Mouse (Mus musculus): ENCODE measurements around the gene Cyp11a1. TPM values are rescaled to one million over a fixed set of nuclear protein-coding genes. Genes with fewer than 3 reads are reported as not detected.
A peak's percentile ranks its signal among the peaks of the same experiment; 100 is the strongest.

The Cyp11a1 gene
- 15.7 and 46.0 TPM in 2 replicates for polyA plus RNA-seq (2015; fragmentation: Nextera tagmentation; extraction: Ambion mirVana)

DNA sequence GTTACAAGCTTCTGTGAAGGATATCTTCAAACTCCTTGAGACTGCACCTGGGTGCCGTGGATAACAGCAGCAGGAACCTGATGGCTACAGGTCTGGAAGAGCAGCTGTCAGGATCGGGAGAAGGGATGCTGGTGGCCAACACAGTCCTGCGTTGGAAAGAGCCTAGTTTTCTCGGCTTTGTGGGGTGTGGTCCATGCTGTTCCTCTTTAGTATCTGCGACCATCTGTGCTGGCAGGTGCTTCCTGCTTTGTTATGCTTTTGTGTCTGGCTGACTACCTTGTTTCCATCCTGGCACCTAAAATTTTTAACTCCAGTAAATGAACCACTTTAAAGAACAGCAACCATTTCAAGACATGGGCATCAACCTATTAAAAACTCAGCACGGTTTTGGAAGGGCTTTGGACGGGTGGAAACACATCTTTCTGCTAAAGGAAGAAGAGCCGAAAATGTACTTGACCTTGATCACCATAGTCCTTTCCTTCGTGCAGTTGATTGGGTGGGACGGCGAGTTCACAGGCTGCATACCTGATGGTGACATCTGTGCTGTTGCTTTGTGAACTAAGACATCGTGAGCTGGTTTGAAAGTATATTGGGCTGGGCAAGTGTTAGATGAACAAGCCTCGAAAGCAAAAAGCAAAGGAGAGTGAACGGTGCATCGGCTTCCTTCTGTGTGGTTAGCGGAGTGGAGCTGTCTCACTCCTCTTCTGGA is at the start of gene Cyp11a1:
TSS of gene Cyp11a1 (plus strand) at position 659 of the 709 bp plus-strand sequence.
- H3K4me2 ChIP-seq, result no peak within 1 kb of the TSS
- 0 out of 2 replicates have a peak, but pooled peaks cover 3% of the 10 kb centered on the region for H3K27me3 ChIP-seq
- H3K36me3 ChIP-seq, result no peaks in the 10 kb centered on the region
- 87% methylated on average over 16 of the region's 16 CpGs for WGBS
- H3K4me1 ChIP-seq, result peaks cover 28% of the 10 kb centered on the region
- no peak for ATAC-seq (replicated peaks; ENCODE audit: low FRiP score)
- H3K27ac ChIP-seq, result no peak within 1 kb of the TSS
- H3K4me3 ChIP-seq (replicated peaks), result no peak within 1 kb of the TSS
- H3K9ac ChIP-seq, result no peak within 1 kb of the TSS
- H3K9me3 ChIP-seq (replicated peaks), result no peaks in the 10 kb centered on the region

GRCm38 (mm10) chr9:57956838-57957236 is 49.4 kb upstream of the Cyp11a1 start:
- Histone ChIP-seq H3K9ac (no peak overlapping the region), H3K4me1 (peaks cover 26% of the 10 kb centered on the region), H3K27ac (no peak overlapping the region), H3K4me2 (no peak overlapping the region), H3K27me3 (no peaks in the 10 kb centered on the region), H3K4me3 (replicated peaks) (no peak overlapping the region), H3K36me3 (no peaks in the 10 kb centered on the region), H3K9me3 (replicated peaks) (no peaks in the 10 kb centered on the region)
- 65% methylated on average over 5 of the region's 5 CpGs for WGBS
- no peak for ATAC-seq (replicated peaks; ENCODE audit: low FRiP score)

DNA sequence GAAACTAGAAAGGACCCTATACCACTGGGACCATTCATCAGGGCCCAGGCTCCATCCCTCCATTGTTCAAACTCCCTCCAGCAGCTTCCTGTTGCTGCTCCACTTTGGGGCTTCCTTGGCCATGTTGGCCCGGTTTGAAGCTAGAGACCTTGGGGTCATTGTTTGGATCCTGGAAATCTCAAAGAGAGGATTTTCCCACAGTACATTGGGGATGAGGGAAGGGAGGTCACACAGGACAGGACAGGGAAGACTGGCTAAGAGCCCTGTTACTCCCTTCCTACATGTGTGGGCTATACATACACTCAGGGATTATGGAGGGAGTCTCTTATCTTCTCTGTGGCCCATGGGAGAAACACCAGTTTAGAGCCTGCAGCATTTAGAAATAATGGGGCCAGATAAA is 47.6 kb upstream of the Cyp11a1 start:
- Histone ChIP-seq H3K36me3 (no peaks in the 10 kb centered on the region), H3K4me1 (peaks cover 23% of the 10 kb centered on the region), H3K4me3 (replicated peaks) (no peak overlapping the region), H3K27me3 (no peaks in the 10 kb centered on the region), H3K27ac (no peak overlapping the region), H3K9ac (no peak overlapping the region), H3K9me3 (replicated peaks) (no peaks in the 10 kb centered on the region), H3K4me2 (no peak overlapping the region)
- WGBS, result 85% methylated on average over 1 of the region's 1 CpGs
- ATAC-seq (replicated peaks; ENCODE audit: low FRiP score), result no peak

GRCm38 (mm10) chr9:57959399-57959798 is 46.8 kb upstream of the Cyp11a1 start:
- Histone ChIP-seq H3K4me3 (replicated peaks) (no peak overlapping the region), H3K27ac (no peak overlapping the region), H3K4me2 (no peak overlapping the region), H3K9me3 (replicated peaks) (no peaks in the 10 kb centered on the region), H3K9ac (no peak overlapping the region), H3K4me1 (peaks cover 20% of the 10 kb centered on the region), H3K36me3 (no peaks in the 10 kb centered on the region), H3K27me3 (no peaks in the 10 kb centered on the region)
- ATAC-seq (replicated peaks; ENCODE audit: low FRiP score), result no peak
- WGBS, result 70% methylated on average over 10 of the region's 10 CpGs

GRCm38 (mm10) chr9:57959886-57960866 is 46.0 kb upstream of the Cyp11a1 start:
- H3K4me3 ChIP-seq (replicated peaks), result no peak overlapping the region
- H3K9me3 ChIP-seq (replicated peaks), result no peaks in the 10 kb centered on the region
- peaks cover 20% of the 10 kb centered on the region for H3K4me1 ChIP-seq
- no peaks in the 10 kb centered on the region for H3K27me3 ChIP-seq
- WGBS, result 81% methylated on average over 17 of the region's 17 CpGs
- H3K27ac ChIP-seq, result no peak overlapping the region
- no peaks in the 10 kb centered on the region for H3K36me3 ChIP-seq
- ATAC-seq (replicated peaks; ENCODE audit: low FRiP score), result no peak
- H3K9ac ChIP-seq, result no peak overlapping the region
- H3K4me2 ChIP-seq, result no peak overlapping the region

DNA sequence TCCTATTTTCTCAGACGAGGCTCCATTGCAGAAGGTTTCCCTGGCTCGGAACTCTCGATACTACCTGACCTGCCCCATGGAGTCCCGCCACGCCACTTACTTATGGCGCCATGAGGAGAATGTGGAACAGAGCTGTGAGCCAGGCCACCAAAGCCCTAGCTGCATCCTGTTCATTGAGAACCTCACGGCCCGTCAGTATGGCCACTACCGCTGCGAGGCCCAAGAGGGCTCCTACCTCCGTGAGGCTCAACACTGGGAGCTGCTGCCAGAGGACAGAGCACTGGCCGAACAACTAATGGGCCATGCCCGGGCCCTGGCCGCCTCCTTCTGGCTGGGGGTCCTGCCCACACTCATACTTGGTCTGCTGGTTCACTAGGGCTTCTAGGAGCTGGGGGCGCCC is 45.0 kb upstream of the Cyp11a1 start:
- ATAC-seq (replicated peaks; ENCODE audit: low FRiP score), result no peak
- H3K9ac ChIP-seq, result no peak overlapping the region
- H3K27ac ChIP-seq, result peak overlapping the region; percentile 18; the same call in 1 of the 2 replicates
- peaks cover 23% of the 10 kb centered on the region for H3K4me1 ChIP-seq
- H3K4me3 ChIP-seq (replicated peaks), result no peak overlapping the region
- H3K4me2 ChIP-seq, result no peak overlapping the region
- no peaks in the 10 kb centered on the region for H3K36me3 ChIP-seq
- H3K9me3 ChIP-seq (replicated peaks), result no peaks in the 10 kb centered on the region
- H3K27me3 ChIP-seq, result no peaks in the 10 kb centered on the region
- 87% methylated on average over 15 of the region's 15 CpGs for WGBS

GRCm38 (mm10) chr9:57961863-57962778 is 44.1 kb upstream of the Cyp11a1 start:
- Histone ChIP-seq H3K4me3 (replicated peaks) (no peak overlapping the region), H3K27ac (peak overlapping the region; percentile 22; the same call in 1 of the 2 replicates), H3K4me2 (no peak overlapping the region), H3K9ac (no peak overlapping the region), H3K9me3 (replicated peaks) (no peaks in the 10 kb centered on the region), H3K4me1 (peaks cover 23% of the 10 kb centered on the region), H3K27me3 (no peaks in the 10 kb centered on the region), H3K36me3 (no peaks in the 10 kb centered on the region)
- WGBS, result 52% methylated on average over 17 of the region's 17 CpGs
- 0 out of 2 replicates have a peak, but pooled peaks have one; percentile 19 for ATAC-seq (replicated peaks; ENCODE audit: low FRiP score)

GRCm38 (mm10) chr9:57963249-57963997 is 42.8 kb upstream of the Cyp11a1 start:
- Histone ChIP-seq H3K4me2 (no peak overlapping the region), H3K4me3 (replicated peaks) (no peak overlapping the region), H3K27ac (no peak overlapping the region), H3K4me1 (peaks cover 23% of the 10 kb centered on the region), H3K36me3 (no peaks in the 10 kb centered on the region), H3K9ac (no peak overlapping the region), H3K27me3 (no peaks in the 10 kb centered on the region), H3K9me3 (replicated peaks) (no peaks in the 10 kb centered on the region)
- 90% methylated on average over 4 of the region's 4 CpGs for WGBS
- ATAC-seq (replicated peaks; ENCODE audit: low FRiP score), result no peak

DNA sequence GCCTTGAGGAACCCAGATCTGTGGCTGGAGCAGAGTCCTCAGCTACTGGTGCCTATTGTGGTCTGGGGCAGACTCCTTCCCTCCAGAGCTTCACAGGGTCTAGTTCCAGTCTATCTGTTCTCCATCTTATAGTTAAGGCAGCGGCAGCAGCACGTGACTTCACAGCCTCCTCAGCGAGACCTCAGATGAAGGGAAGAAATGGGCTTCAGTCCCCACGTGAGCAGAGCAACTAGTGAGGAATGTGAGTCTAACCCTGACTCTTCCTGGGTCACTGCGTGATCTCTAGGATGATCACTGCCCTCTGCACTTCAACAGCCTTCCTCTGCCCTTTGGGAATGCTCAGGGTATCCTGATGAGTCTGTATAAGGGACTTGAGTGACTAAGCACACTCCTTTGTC is 42.2 kb upstream of the Cyp11a1 start:
- no peak overlapping the region for H3K4me3 ChIP-seq (replicated peaks)
- no peaks in the 10 kb centered on the region for H3K27me3 ChIP-seq
- no peak overlapping the region for H3K27ac ChIP-seq
- 85% methylated on average over 5 of the region's 5 CpGs for WGBS
- no peaks in the 10 kb centered on the region for H3K36me3 ChIP-seq
- H3K9ac ChIP-seq, result no peak overlapping the region
- peaks cover 23% of the 10 kb centered on the region for H3K4me1 ChIP-seq
- no peak for ATAC-seq (replicated peaks; ENCODE audit: low FRiP score)
- H3K9me3 ChIP-seq (replicated peaks), result no peaks in the 10 kb centered on the region
- H3K4me2 ChIP-seq, result no peak overlapping the region

- H3K4me2 ChIP-seq, result no peak overlapping the region
- 81% methylated on average over 6 of the region's 6 CpGs for WGBS
- H3K4me3 ChIP-seq (replicated peaks), result no peak overlapping the region
- no peak for ATAC-seq (replicated peaks; ENCODE audit: low FRiP score)
- H3K27ac ChIP-seq, result no peak overlapping the region
- H3K9ac ChIP-seq, result no peak overlapping the region
- no peaks in the 10 kb centered on the region for H3K9me3 ChIP-seq (replicated peaks)
- H3K27me3 ChIP-seq, result no peaks in the 10 kb centered on the region
- H3K4me1 ChIP-seq, result peaks cover 25% of the 10 kb centered on the region
- H3K36me3 ChIP-seq, result no peaks in the 10 kb centered on the region
Observed at GRCm38 (mm10) chr9:57964528-57965250, 41.5 kb upstream of the Cyp11a1 start.

Data from kidney, embryonic 15.5 days (tissue).